Mouse (Mus musculus) neural tube, embryonic 13.5 days (tissue): ENCODE measurements around the gene Efna5. TPM values are rescaled to one million over a fixed set of nuclear protein-coding genes. Genes with fewer than 3 reads are reported as not detected.

Experiments
- ATAC-seq: fragments of 200-750 bp; cut with Nextera tagmentation; 2 replicates; pipeline ENCODE4 v1.8.0; 2017; ENCODE audit warnings: low read depth, mild to moderate bottlenecking, moderate TSS enrichment, moderate library complexity
- H3K27ac ChIP-seq: fragments of 300-500 bp; sonication (generic); replicated peaks from 2 replicates; pipeline ENCODE4 v1.5.1; 2015; ENCODE audit warnings: moderate library complexity, mild to moderate bottlenecking, inconsistent platforms
- H3K27me3 ChIP-seq: fragments of 300-500 bp; sonication (generic); 2 replicates; pipeline ENCODE4 v1.6.1; 2015; ENCODE audit warnings: mild to moderate bottlenecking, inconsistent platforms
- H3K36me3 ChIP-seq: fragments of 300-500 bp; sonication (generic); 2 replicates; pipeline ENCODE4 v1.6.1; 2015; ENCODE audit warnings: mild to moderate bottlenecking, inconsistent platforms
- H3K4me1 ChIP-seq: fragments of 300-500 bp; sonication (generic); replicated peaks from 2 replicates; pipeline ENCODE4 v1.6.1; 2015; ENCODE audit warnings: inconsistent platforms
- H3K4me2 ChIP-seq: fragments of 300-500 bp; sonication (generic); 2 replicates; pipeline ENCODE4 v1.6.1; 2015; ENCODE audit warnings: inconsistent platforms, mild to moderate bottlenecking, moderate library complexity
- H3K4me3 ChIP-seq: fragments of 300-500 bp; sonication (generic); 2 replicates; pipeline ENCODE4 v1.5.1; 2015; ENCODE audit warnings: mild to moderate bottlenecking, inconsistent platforms
- H3K9ac ChIP-seq: fragments of 300-500 bp; sonication (generic); 2 replicates; pipeline ENCODE4 v1.6.1; 2015; ENCODE audit warnings: moderate library complexity, mild to moderate bottlenecking, inconsistent platforms
- H3K9me3 ChIP-seq: fragments of 300-500 bp; sonication (generic); 2 replicates; pipeline ENCODE4 v1.6.1; 2016; ENCODE audit warnings: inconsistent platforms
- WGBS: fragments of 180-500 bp; shearing (Covaris S2); methylation state at CpG from one replicate; pipeline ENCODE4 v1.1.7; 2015; 5-methylcytosine and 5-hydroxymethylcytosine counted together
- polyA plus RNA-seq: library from polyadenylated mRNA; unstranded; fragments of >200 nt; fragmentation: Nextera tagmentation; extraction: Ambion mirVana; gene quantifications from 2 replicates; pipeline ENCODE4 v1.2.1, GENCODE M21; 2015

Efna5 gene
- polyA plus RNA-seq, 1 experiment from 2014 or later = 59.0 TPM

DNA sequence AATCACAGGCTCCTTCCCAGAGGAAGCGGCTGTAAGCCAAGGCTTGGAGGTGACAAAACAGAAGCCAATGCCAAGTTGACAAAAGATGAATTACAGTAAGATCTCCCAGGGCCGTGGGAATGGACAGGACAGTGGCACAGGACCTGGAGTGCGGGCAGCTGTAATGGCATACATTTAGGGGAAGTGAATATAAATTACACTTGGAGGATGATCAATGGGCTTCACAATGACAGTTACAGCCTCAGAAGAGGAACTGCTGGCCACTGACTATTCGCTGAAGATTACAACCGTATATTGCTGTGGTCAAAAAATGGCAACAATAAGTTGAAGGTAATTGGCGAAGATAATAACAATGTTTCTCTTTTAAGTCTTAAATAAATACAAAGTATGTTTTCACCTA is 67.7 kb downstream of the Efna5 start:
- WGBS = 69% methylated on average over 6 of the region's 6 CpGs

DNA sequence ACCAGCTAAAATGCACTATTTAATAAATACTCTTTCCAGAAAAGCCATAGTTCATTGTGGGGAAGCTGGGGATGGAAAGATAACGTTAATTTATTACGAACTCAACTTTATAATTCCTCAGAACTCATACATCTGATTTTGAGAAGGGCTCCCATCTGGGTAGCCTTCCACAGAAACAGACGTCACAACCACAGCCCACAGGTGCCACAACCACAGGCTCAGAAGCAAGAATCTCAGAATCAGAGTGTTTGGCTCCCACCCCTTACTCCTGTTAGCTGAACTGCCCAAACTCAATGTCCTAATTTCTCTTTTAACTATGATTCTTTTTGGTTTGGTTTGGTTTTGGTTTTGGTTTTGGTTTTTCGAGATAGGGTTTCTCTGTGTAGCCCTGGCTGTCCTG is 73.2 kb downstream of the Efna5 start:
- Histone ChIP-seq H3K4me3 (no peak overlapping the region), H3K4me2 (no peak overlapping the region), H3K27me3 (no peaks in the 10 kb centered on the region), H3K36me3 (no peaks in the 10 kb centered on the region), H3K4me1 (no peaks in the 10 kb centered on the region), H3K9ac (no peak overlapping the region), H3K9me3 (no peaks in the 10 kb centered on the region), H3K27ac (no peak overlapping the region)
- ATAC-seq = no peak
- 90% methylated on average over 4 of the region's 4 CpGs for WGBS

More for the DNA sequence above, 67.7 kb downstream of the Efna5 start:
- Histone ChIP-seq H3K27ac (no peak overlapping the region), H3K4me3 (no peak overlapping the region), H3K4me2 (no peak overlapping the region), H3K9me3 (no peaks in the 10 kb centered on the region), H3K27me3 (no peaks in the 10 kb centered on the region), H3K36me3 (no peaks in the 10 kb centered on the region), H3K4me1 (peaks cover 30% of the 10 kb centered on the region), H3K9ac (no peak overlapping the region)
- no peak for ATAC-seq

DNA sequence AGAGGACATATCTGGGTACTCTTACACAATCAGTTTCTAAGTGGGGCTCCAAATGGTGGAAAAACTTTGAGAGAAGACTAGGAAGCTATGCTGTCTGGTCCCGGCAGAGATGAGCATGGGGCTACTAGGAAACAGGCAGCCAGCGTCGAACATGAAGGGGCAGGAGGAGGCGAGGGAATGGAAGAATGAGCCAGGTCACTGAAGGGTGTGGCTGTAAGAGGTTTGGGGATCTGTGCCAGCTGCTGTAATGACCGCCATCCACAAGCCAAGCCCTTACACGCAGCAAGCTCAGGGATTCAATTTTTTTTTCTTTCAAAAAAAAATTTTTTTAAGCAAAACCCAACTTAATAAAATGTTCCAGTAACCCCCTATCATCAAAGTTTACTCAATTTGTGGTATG is 74.5 kb downstream of the Efna5 start:
- 89% methylated on average over 6 of the region's 6 CpGs for WGBS
- no peak overlapping the region for H3K27ac ChIP-seq
- no peaks in the 10 kb centered on the region for H3K36me3 ChIP-seq
- H3K4me3 ChIP-seq = no peak overlapping the region
- H3K27me3 ChIP-seq = no peaks in the 10 kb centered on the region
- no peak overlapping the region for H3K9ac ChIP-seq
- H3K4me2 ChIP-seq = no peak overlapping the region
- H3K9me3 ChIP-seq = no peaks in the 10 kb centered on the region
- no peak for ATAC-seq
- no peaks in the 10 kb centered on the region for H3K4me1 ChIP-seq

DNA sequence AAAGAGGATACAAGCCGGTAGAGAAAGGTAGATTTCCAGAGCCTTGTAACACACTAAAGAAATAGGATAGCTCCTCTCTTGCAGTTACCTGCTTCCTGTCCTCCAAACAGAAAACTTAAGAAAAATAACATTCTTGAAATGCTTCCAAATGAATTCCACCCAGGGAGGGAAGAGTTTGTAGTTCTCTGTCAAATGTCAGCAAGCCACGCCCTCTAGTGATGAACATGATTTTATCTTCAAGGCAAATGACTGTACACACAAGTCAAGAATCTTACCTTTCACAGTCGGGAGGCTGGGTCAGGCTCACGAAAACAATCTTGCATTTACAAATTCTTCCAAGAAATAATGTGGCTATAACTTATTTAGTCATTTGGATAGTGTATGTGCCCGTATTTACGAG is 78.4 kb downstream of the Efna5 start:
- no peaks in the 10 kb centered on the region for H3K9me3 ChIP-seq
- 86% methylated on average over 6 of the region's 6 CpGs for WGBS
- H3K4me1 ChIP-seq = peaks cover 8% of the 10 kb centered on the region
- no peak overlapping the region for H3K27ac ChIP-seq
- H3K4me2 ChIP-seq = no peak overlapping the region
- no peaks in the 10 kb centered on the region for H3K27me3 ChIP-seq
- no peak overlapping the region for H3K9ac ChIP-seq
- no peaks in the 10 kb centered on the region for H3K36me3 ChIP-seq
- H3K4me3 ChIP-seq = no peak overlapping the region
- no peak for ATAC-seq

DNA sequence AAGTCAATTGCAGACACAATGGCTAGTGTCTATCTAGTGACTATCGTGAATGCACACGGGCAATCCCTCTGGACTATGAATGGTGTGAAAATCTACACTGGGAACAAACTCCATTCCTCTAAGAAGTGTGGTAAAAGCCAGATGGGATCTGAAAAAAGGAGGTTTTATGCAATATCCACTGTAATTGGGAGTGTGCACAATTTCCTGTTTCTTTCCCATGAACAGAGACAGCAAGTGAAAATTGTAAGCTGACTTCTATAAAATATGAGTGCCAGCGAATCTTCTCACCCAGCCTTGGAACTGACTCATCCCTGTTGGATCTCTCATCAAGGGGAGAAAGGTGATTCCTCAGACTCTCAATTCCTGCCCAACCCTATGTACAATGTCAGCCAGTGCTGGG is 83.8 kb downstream of the Efna5 start:
- no peak for ATAC-seq
- H3K27ac ChIP-seq = no peak overlapping the region
- H3K4me2 ChIP-seq = no peak overlapping the region
- no peak overlapping the region for H3K9ac ChIP-seq
- H3K27me3 ChIP-seq = no peaks in the 10 kb centered on the region
- no peaks in the 10 kb centered on the region for H3K9me3 ChIP-seq
- no peaks in the 10 kb centered on the region for H3K36me3 ChIP-seq
- 92% methylated on average over 3 of the region's 3 CpGs for WGBS
- no peak overlapping the region for H3K4me3 ChIP-seq
- peaks cover 17% of the 10 kb centered on the region for H3K4me1 ChIP-seq

DNA sequence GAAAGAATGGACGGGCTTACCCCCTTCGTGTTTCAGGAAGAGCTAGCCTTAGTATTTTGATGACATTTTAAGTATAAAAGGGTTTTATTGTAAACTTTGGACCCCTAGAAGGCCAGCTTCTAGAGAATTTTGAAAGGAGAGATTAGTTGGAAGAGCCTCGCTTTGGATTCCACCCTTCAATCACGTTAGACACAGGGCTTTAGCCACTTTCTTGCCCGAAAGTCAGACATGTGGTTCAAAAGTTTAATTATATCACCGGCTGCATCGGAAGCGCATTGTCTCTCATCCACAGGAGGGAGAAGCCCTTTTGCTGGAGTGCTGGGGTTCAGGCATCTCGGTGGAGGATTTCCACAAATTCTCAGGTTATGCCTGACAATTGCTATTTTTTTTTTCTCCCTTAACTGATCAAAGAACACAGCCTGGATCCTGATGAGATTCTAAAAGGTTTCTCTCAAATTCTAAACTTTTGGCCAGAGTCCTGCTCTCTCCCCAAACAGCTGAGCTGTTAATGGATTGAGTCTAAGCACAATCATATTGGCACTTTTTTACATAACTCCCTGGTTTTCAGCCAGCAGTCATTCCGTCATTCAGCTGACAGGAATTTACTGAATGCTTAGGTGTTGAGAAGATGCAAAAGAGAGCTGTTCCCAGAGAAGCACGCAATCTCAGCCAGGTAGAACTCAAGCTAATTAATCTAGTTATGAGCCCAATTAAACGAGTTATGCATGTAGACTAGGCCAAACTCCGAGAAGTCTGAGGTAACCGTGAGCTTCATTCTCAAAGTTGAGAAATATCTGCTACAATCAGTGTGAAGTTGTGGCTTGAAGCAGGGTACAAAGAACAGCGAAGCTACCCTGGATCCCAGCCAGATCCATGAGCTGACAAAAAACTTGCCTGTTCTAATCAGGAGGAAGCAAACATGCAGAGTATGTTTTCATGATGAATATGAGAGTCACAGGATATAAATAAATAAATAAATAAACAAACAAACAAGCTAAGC is 91.5 kb downstream of the Efna5 start:
- 37% methylated on average over 15 of the region's 15 CpGs for WGBS

DNA sequence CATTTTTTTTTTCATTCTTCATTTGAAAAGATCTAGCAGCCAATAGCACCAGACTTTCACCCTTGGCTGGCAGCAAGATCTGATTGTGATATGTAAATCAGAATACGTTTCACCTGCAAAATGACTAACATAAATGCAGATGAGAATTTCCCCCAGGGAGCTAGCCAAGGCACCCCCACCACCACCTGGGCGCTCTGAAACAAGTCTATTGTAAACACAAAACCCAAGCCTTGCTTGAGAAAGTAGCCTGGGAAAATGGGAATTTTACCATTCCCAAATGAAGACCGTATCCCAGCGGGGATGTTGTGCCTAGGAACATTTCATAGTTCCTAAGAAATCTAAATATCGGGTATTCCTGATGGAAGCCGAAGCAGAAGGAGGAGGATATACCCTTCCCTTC is 92.3 kb downstream of the Efna5 start:
- Histone ChIP-seq H3K9ac (no peak overlapping the region), H3K36me3 (no peaks in the 10 kb centered on the region), H3K4me1 (peaks cover 36% of the 10 kb centered on the region), H3K4me3 (no peak overlapping the region), H3K9me3 (no peaks in the 10 kb centered on the region), H3K27me3 (no peaks in the 10 kb centered on the region), H3K27ac (no peak overlapping the region), H3K4me2 (no peak overlapping the region)
- ATAC-seq = no peak
- WGBS = 50% methylated on average over 6 of the region's 6 CpGs

More for the DNA sequence above, 91.5 kb downstream of the Efna5 start:
- H3K9me3 ChIP-seq = no peaks in the 10 kb centered on the region
- H3K9ac ChIP-seq = no peak overlapping the region
- H3K4me3 ChIP-seq = no peak overlapping the region
- H3K27me3 ChIP-seq = no peaks in the 10 kb centered on the region
- H3K4me2 ChIP-seq = no peak overlapping the region
- H3K36me3 ChIP-seq = no peaks in the 10 kb centered on the region
- H3K4me1 ChIP-seq = peaks cover 29% of the 10 kb centered on the region
- no peak for ATAC-seq
- H3K27ac ChIP-seq = no peak overlapping the region

DNA sequence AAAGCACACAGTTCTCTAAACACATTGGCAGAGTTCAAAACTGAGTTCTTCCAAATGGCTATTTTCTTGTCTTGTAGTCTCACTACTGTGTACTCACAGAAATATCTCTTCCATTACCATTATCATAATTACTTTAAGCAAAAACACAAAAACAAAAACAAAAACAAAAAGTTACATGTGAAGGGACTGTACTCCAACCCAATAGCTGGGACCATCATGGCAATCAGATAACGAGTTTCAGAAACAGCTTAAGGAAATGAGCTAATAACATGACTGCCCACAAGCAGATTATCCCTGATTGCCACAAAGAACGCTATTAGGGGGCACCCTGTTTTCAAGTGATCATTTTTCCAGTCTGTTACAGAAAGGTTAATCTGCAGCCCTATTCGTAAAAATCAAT is 93.3 kb downstream of the Efna5 start:
- no peaks in the 10 kb centered on the region for H3K36me3 ChIP-seq
- H3K9me3 ChIP-seq = no peaks in the 10 kb centered on the region
- peaks cover 40% of the 10 kb centered on the region for H3K4me1 ChIP-seq
- no peaks in the 10 kb centered on the region for H3K27me3 ChIP-seq
- no peak overlapping the region for H3K4me3 ChIP-seq
- no peak overlapping the region for H3K4me2 ChIP-seq
- no peak overlapping the region for H3K27ac ChIP-seq
- WGBS = 48% methylated on average over 3 of the region's 3 CpGs
- no peak for ATAC-seq
- no peak overlapping the region for H3K9ac ChIP-seq

DNA sequence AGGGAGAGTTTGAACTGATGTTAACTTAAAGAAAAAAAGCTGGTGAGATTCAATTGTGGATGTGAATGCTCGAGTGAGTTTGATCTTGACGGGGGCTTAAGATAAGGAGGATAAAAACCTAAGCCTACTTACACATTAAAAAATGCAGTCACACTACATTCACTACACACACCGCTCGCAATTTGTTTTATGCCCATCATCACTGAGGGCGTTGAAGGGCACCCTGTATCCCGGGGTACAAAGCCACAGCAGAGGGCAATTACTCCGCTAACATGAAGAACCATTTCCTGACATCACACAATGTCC is 94.6 kb downstream of the Efna5 start:
- no peaks in the 10 kb centered on the region for H3K27me3 ChIP-seq
- H3K9me3 ChIP-seq = no peaks in the 10 kb centered on the region
- H3K9ac ChIP-seq = no peak overlapping the region
- no peak overlapping the region for H3K4me3 ChIP-seq
- 31% methylated on average over 7 of the region's 7 CpGs for WGBS
- no peak overlapping the region for H3K27ac ChIP-seq
- peaks cover 38% of the 10 kb centered on the region for H3K4me1 ChIP-seq
- ATAC-seq = no peak
- H3K36me3 ChIP-seq = no peaks in the 10 kb centered on the region
- H3K4me2 ChIP-seq = no peak overlapping the region

DNA sequence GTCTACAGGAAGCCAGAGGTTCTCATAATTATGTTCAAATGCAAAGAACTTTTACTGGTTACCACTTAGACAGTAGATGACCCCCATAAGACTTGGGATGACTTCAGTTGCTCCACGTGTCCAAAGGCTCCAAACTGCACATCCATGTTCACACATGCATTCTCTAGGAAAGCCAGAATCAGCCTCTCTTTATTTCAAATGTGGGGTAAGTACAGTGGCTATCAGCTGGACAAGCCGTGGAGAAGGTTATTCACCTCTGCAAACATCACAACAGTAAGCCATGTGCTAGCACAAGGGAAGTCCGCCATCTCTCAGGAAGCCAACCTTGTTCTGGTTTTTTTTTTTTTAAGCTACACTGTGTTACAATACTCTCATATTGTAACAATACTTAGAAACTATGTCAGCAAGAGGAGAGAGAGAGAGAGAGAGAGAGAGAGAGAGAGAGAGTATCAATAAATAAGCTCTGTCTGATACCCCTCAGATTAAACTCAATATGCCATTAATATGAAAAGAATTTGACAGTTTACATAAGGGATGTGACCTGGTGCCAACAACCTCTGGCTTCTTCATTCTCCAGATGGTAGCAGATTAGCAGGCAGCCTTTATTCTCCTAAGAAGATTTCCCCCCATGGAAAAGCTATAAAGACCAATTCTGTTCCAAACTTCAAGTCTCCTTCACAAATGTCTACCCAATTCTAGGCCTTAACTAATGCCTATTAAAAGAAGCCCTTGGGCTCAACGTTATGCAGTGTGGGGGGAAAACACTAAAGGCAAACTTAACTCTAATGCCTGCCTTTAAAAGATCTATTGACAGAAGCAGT is 95.1 kb downstream of the Efna5 start:
- no peak overlapping the region for H3K4me3 ChIP-seq
- H3K4me2 ChIP-seq = no peak overlapping the region
- ATAC-seq = no peak
- WGBS = 67% methylated on average over 4 of the region's 4 CpGs
- H3K9ac ChIP-seq = no peak overlapping the region
- H3K4me1 ChIP-seq = peaks cover 38% of the 10 kb centered on the region
- H3K36me3 ChIP-seq = no peaks in the 10 kb centered on the region
- no peaks in the 10 kb centered on the region for H3K27me3 ChIP-seq
- no peaks in the 10 kb centered on the region for H3K9me3 ChIP-seq
- H3K27ac ChIP-seq = no peak overlapping the region

DNA sequence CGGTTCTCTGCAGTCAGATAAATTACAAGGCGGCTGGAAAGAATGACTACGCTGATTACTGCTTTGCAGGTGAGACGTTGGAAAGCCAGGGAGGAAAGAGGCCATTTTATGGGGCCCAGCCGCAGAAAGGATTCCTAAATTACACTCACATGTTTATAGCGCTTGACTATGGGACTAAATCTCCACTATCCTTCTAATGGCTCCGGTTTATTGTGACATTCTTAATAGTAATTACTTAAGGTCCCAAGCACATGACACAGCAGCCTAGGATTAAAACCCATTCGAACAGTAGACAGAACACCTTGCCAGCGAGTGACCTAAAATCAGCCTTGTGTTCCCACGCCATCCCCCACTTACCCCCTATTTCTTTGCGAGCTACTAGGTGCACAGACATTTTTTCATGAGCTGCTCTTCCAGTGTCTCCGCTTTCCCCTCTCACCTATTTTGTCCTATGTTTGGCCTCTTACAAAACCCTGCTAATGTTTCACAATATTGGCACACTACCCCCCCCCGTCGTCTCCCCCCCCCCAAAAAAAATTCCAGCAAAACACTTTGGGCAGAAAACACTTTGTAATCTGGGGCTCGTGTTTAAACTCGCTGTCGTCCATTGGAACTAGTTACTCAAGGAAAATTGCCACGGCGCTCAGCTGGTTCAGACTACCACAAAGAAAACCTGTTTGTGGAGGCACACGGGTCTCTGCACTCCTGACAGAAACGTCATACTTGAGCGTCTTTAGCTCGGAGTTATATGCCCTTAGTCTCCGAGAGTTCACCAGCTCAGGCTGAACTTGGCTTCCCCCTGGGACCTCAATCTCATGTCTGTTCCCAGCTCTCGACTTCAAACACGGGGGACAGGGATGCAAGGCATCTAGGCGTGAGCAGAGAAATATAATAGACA is 96.6 kb downstream of the Efna5 start:
- Histone ChIP-seq H3K4me1 (peaks cover 33% of the 10 kb centered on the region), H3K9me3 (no peaks in the 10 kb centered on the region), H3K36me3 (no peaks in the 10 kb centered on the region), H3K4me2 (peak overlapping the region; percentile 51), H3K9ac (peak overlapping the region; percentile 48; the same call in 1 of the 2 replicates), H3K27ac (no peak overlapping the region), H3K4me3 (peak overlapping the region; percentile 28), H3K27me3 (no peaks in the 10 kb centered on the region)
- 23% methylated on average over 27 of the region's 27 CpGs for WGBS
- peak; percentile 52 for ATAC-seq
